Mouse (Mus musculus) cerebral cortex, adult 2 months (tissue): ENCODE results near the gene Satb2.

Experiments
- WGBS: fragments of 180-500 bp; shearing (Covaris S2); methylation state at CpG from one replicate; pipeline ENCODE4 v1.1.7; 2018; 5-methylcytosine and 5-hydroxymethylcytosine counted together

Satb2 gene

GRCm38 (mm10) chr1:56978151-56978700 lies at the start of gene Satb2:
TSS of gene Satb2 (minus strand) at chr1:56978650.
- 11% methylated on average over 19 of the region's 19 CpGs for whole genome bisulfite sequencing

- 64% methylated on average over 4 of the region's 4 CpGs for WGBS
Measured at GRCm38 (mm10) chr1:57009171-57009570, 30.7 kb upstream of the Satb2 start.

GRCm38 (mm10) chr1:56995041-56995440 lies 16.6 kb upstream of the Satb2 start:
- 80% methylated on average over 2 of the region's 2 CpGs for WGBS

- WGBS, result 81% methylated on average over 5 of the region's 5 CpGs
Measured at GRCm38 (mm10) chr1:56992310-56992709, 13.9 kb upstream of the Satb2 start.

- 64% methylated on average over 4 of the region's 4 CpGs for WGBS
Measured at GRCm38 (mm10) chr1:56991613-56992012, 13.2 kb upstream of the Satb2 start.

GRCm38 (mm10) chr1:56984483-56984810 lies 6.0 kb upstream of the Satb2 start:
- WGBS, result 42% methylated on average over 14 of the region's 14 CpGs

- 36% methylated on average over 25 of the region's 25 CpGs for WGBS
Measured at GRCm38 (mm10) chr1:56983771-56984482, 5.5 kb upstream of the Satb2 start.

GRCm38 (mm10) chr1:56983100-56983590 lies 4.7 kb upstream of the Satb2 start:
- 24% methylated on average over 8 of the region's 8 CpGs for WGBS

GRCm38 (mm10) chr1:56982631-56983030 lies 4.2 kb upstream of the Satb2 start:
- 28% methylated on average over 8 of the region's 8 CpGs for WGBS

GRCm38 (mm10) chr1:56981947-56982555 lies 3.6 kb upstream of the Satb2 start:
- 17% methylated on average over 11 of the region's 11 CpGs for WGBS

GRCm38 (mm10) chr1:56981508-56981907 lies 3.1 kb upstream of the Satb2 start:
- 13% methylated on average over 1 of the region's 1 CpGs for WGBS

GRCm38 (mm10) chr1:56980631-56981275 lies 2.3 kb upstream of the Satb2 start:
- WGBS, result 11% methylated on average over 27 of the region's 27 CpGs

GRCm38 (mm10) chr1:56979531-56980395 lies 1.3 kb upstream of the Satb2 start:
- 13% methylated on average over 7 of the region's 7 CpGs for WGBS

- WGBS, result 3% methylated on average over 45 of the region's 45 CpGs
Measured at GRCm38 (mm10) chr1:56977201-56978100, 999 bp downstream of the Satb2 start.

GRCm38 (mm10) chr1:56976825-56977104 lies 1.7 kb downstream of the Satb2 start:
- 3% methylated on average over 11 of the region's 11 CpGs for WGBS

- WGBS, result 10% methylated on average over 25 of the region's 25 CpGs
Measured at GRCm38 (mm10) chr1:56976044-56976824, 2.2 kb downstream of the Satb2 start.

GRCm38 (mm10) chr1:56975546-56975945 lies 2.9 kb downstream of the Satb2 start:
- WGBS, result 11% methylated on average over 12 of the region's 12 CpGs

GRCm38 (mm10) chr1:56974187-56974586 lies 4.3 kb downstream of the Satb2 start:
- WGBS, result 10% methylated on average over 14 of the region's 14 CpGs

- under 1% methylated on average over 16 of the region's 16 CpGs for WGBS
Measured at GRCm38 (mm10) chr1:56973593-56973950, 4.9 kb downstream of the Satb2 start.

- under 1% methylated on average over 47 of the region's 47 CpGs for WGBS
Measured at GRCm38 (mm10) chr1:56972950-56973592, 5.4 kb downstream of the Satb2 start.
